Mouse (Mus musculus) G1E-ER4 (cell line): Measurements from ENCODE around the gene Olfr250. TPM values are rescaled to one million over a fixed set of nuclear protein-coding genes. Genes with fewer than 3 reads are reported as not detected.

ENCODE experiments used
- GATA1 ChIP-seq: IDR thresholded peaks from one replicate; pipeline ENCODE4 v1.8.0; 2012; ENCODE audit warnings: low read length, inconsistent platforms
- polyA plus RNA-seq: library from polyadenylated mRNA; stranded (reverse); fragments of >175 nt; gene quantifications from 2 replicates; pipeline ENCODE4 v1.2.3, GENCODE M21; 2012

Gene Olfr250
- polyA plus RNA-seq = not detected in 2 replicates

DNA sequence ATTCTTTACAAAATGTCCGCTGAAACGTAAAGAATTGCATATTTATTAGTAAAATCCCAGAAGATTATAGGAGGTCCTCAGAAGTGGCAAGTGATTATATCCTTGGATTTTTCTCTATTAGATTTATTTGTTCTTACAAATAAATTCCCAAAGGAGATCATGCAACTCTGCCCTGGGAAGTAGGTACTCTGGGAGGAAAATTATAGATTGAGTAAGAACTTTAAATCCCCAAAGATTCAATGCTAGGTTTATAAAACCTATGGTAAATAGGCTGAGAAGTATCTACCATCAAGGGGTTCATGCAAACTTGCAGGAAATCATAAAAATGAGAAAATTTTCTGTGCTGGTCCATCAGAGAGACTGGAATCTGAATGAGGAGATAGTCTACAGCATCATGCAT, at the start of gene Olfr250:
TSS of gene Olfr250 (plus strand) at position 301 of the 400 bp plus-strand sequence.
- no peak for TF ChIP-seq GATA1

DNA sequence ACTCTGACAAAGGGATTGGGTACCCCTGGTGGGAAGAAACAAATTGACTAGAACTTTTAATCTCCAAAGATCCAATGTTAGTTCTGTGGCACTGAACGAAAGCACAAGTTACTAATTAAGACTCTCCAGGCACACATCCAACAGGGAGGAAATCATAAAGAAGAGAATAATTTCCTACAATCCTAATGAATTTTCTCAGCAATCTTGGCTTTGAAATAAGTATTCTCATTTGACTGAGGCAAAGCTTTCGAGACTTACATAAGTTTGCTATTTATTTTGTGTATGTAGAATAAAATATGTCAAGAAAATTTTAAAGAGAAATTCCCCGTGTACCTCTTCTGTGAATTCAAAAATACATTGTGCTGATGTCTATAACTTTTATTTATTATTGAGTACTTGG, 37.9 kb upstream of the Olfr250 start, which contains the start of gene Olfr25:
TSS of gene Olfr25 (plus strand) at position 301 of the 400 bp plus-strand sequence.
- TF ChIP-seq GATA1 = no peak

DNA sequence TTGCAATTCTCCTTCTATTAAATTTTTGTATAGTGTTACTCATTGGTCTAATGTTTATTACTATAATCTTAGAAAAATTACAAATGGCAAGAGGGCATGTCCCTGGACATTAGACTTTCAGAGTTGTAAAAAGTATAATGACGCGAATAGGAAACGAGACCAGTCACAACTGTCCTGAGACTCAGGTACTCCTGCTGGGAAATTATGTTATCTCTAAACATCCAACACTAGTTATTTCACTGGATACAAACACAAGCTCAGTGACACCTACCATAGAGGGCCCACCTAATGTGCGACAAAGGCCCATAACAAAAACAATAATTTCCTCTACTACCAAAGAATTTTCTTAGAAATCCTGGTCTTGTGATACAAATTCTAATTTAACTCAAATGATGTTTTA, 18.6 kb upstream of the Olfr250 start, which contains the start of gene Olfr898:
TSS of gene Olfr898 (plus strand) at position 301 of the 400 bp plus-strand sequence.
- TF ChIP-seq GATA1 = no peak

DNA sequence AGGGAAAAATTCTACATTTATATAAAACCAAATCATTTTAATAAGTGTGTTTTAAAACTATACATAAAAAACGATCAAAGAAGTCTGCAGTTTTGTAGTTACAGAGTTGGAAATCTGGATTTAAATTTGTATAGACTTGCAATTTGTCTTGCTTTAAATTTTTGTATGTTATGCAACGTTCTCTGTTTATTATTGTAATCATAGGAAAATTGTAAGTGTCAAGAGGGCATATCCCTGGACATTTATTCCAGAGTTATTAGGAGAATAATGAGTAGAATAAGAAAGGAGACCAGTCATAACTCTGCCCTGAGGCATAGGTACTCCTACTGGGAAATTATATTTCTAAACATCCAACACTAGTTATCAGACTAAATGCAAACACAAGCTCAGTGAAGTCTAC, 10.1 kb downstream of the Olfr250 start, which contains the start of gene Olfr251:
TSS of gene Olfr251 (plus strand) at position 301 of the 400 bp plus-strand sequence.
- no peak for TF ChIP-seq GATA1

DNA sequence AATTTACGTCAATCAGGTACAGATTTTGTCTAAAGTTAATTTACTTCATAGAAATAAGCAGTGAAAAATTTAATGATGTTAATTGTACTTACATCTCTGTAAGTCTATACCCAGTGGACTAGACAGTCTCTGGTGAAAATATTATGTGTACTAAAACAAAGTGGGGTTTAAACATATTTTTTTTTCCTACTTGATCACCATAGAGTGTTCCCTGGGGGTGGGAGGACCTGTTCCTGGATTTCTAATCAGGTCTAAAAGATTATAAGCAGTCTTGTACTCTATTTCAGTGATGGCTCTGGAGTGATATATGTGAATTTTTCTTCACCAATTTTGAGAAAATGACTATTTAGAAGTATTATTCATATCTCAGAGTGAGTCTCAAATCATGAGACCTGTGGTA, 34.7 kb downstream of the Olfr250 start, which contains the start of gene Olfr147:
TSS of gene Olfr147 (plus strand) at position 301 of the 400 bp plus-strand sequence.
- no peak for TF ChIP-seq GATA1

Other genes starting within 250 kb of the Olfr250 start
- not detected in 2 replicates for gene Olfr890, start 224.4 kb upstream of the Olfr250 start, polyA plus RNA-seq
- gene Olfr891, start 186.1 kb upstream of the Olfr250 start, polyA plus RNA-seq = not detected in 2 replicates
- not detected in 2 replicates for gene Olfr893, start 158.5 kb upstream of the Olfr250 start, polyA plus RNA-seq
- not detected in 2 replicates for gene Olfr894, start 148.8 kb upstream of the Olfr250 start, polyA plus RNA-seq
- not detected in 2 replicates for gene Olfr143, start 114.1 kb upstream of the Olfr250 start, polyA plus RNA-seq
- not detected in 2 replicates for gene Olfr895, start 99.0 kb upstream of the Olfr250 start, polyA plus RNA-seq
- not detected in 2 replicates for gene Olfr896-ps1, start 75.8 kb upstream of the Olfr250 start, polyA plus RNA-seq
- not detected in 2 replicates for gene Olfr25, start 37.8 kb upstream of the Olfr250 start, polyA plus RNA-seq
- gene Olfr898, start 18.5 kb upstream of the Olfr250 start, polyA plus RNA-seq = not detected in 2 replicates
- not detected in 2 replicates for gene Olfr251, start 10.2 kb downstream of the Olfr250 start, polyA plus RNA-seq
- not detected in 2 replicates for gene Olfr147, start 34.8 kb downstream of the Olfr250 start, polyA plus RNA-seq
- gene Olfr901, start 62.6 kb downstream of the Olfr250 start, polyA plus RNA-seq = not detected in 2 replicates
- not detected in 2 replicates for gene Olfr902, start 80.8 kb downstream of the Olfr250 start, polyA plus RNA-seq
- not detected in 2 replicates for gene Olfr904, start 96.2 kb downstream of the Olfr250 start, polyA plus RNA-seq
- not detected in 2 replicates for gene Olfr905, start 104.2 kb downstream of the Olfr250 start, polyA plus RNA-seq
- not detected in 2 replicates for gene Olfr906, start 120.2 kb downstream of the Olfr250 start, polyA plus RNA-seq
- gene Olfr907, start 128.9 kb downstream of the Olfr250 start, polyA plus RNA-seq = 0.06 TPM in 1 of 2 replicates, not detected in the other
- not detected in 2 replicates for gene Olfr911-ps1, start 154.7 kb downstream of the Olfr250 start, polyA plus RNA-seq
- gene Olfr910, start 171.0 kb downstream of the Olfr250 start, polyA plus RNA-seq = not detected in 2 replicates
- gene Olfr912, start 213.3 kb downstream of the Olfr250 start, polyA plus RNA-seq = not detected in 2 replicates
- gene Olfr913, start 225.9 kb downstream of the Olfr250 start, polyA plus RNA-seq = not detected in 2 replicates
- not detected in 2 replicates for gene Olfr914, start 238.2 kb downstream of the Olfr250 start, polyA plus RNA-seq